Mouse (Mus musculus) left cerebral cortex, adult 6 months (tissue): Measurements from ENCODE around the gene Gm49425. TPM values are rescaled to one million over a fixed set of nuclear protein-coding genes. Genes with fewer than 3 reads are reported as not detected.

Experiments
- long read RNA-seq, 2 experiments: library from polyadenylated mRNA; unstranded; transcript quantifications; one replicate each; pipeline ENCODE4 v2.0.0; 2019 to 2020
- polyA plus RNA-seq: library from polyadenylated mRNA; unstranded; fragments of <200 nt; fragmentation: Nextera tagmentation; gene quantifications from 2 replicates; pipeline ENCODE4 v1.2.3, GENCODE M21; 2021

The Gm49425 gene
- not detected in 2 replicates for polyA plus RNA-seq
- long read RNA-seq, experiment 1, result 0 reads
- long read RNA-seq, experiment 2, result 0 reads

DNA sequence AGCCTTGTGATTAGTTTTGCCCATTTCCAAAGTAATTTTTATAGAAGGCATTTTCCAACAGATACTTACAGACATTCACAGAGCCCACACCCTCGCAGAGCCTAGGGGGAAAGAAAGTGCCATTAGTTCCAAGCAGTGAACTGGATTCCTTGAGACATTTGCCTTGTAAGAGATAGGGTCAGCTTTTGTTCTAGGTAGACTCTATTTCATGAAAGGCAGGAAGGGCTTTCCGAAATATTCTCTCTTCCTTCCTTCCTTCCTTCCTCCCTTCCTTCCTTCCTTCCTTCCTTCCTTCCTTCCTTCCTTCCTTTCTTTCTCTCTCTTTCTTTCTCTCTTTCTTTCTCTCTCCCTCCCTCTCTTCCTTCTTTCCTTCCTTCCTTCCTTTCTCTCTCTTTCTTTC lies at the start of gene Gm49425:
Gene Gm49425 (minus strand): TSS at position 101 of the 400 bp plus-strand sequence.

DNA sequence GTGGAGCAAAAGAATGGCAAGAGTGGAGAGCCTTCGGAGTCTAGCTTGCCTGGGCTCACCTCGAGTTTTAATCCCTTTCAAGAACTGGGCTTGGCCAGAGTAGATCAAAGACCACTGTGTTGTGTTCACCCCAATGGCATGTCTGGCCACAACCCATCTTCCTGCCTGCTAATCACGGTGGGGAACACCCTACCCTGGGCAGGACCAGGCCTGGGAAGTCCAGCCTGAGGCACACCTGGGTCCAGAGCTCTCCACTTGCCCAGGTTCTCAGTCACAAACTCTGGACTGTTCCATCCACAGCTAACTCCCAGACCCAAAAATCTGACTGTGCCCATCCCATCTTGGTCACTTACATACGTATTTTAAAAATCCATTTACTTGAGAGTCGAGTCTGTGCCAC lies 45.8 kb upstream of the Gm49425 start, which contains the start of gene Krt90:
Gene Krt90 (minus strand): TSS at position 101 of the 400 bp plus-strand sequence.

DNA sequence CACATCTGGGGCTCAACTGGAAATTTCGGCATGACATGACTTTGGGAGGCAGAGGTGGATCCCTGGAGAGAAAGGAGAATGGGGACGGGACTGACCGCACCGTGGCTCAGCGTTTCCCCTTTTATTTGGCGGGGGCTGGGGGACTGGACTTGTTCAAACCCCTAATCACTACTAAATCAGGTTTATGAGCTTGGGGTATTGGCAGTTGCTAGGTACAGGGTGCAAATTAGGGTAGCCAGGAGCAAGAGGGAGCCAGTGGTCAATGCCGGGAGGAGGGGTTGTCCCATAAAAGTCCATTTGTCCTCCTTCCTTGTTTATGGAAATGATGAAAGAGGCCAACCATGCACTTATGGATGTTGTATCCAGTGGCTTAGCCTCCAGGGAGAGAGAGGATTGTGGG lies 33.5 kb upstream of the Gm49425 start, which contains the start of gene Krt82:
Gene Krt82 (minus strand): TSS at position 101 of the 400 bp plus-strand sequence.

DNA sequence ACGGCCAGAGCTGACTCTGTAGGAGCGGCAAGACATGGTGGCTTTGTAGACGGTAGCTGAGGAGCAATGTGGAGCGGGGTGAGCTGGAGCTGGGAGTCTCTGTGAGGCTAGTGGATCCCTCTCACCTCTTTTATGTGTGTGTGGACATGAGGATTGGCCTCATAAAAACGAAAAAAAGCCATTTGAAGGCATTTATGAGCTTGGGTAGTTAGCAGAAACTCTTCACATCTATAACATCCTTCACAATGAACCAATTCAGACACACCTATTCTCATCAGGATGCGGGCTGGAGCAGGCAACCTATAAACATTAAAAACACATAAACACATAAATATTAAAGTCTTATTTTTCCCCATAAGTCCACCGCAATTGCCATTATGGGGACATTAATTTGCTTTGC lies 15.7 kb upstream of the Gm49425 start, which contains the start of gene Krt84:
Gene Krt84 (minus strand): TSS at position 101 of the 400 bp plus-strand sequence.

DNA sequence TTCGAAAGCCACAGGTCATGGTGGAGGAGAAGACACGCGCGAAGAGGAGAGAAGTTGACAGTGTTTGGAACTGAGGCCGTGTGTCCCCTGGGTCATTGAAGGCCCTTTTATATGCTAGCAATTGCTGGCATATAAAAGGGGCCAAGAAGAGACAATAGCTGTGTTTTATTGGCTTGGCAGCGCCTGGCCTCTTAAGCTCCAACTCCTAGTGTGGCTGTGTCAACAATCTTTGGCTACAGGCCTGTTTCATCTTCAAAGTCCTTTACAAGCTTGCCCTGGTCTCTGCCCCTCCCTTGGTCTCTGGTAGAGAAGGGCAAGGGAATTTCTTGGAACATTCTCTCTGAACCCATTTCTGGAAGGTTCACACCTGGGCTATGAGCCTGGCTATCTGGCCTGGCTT lies 25.6 kb downstream of the Gm49425 start, which contains the start of gene Krt83:
Gene Krt83 (minus strand): TSS at position 82 of the 400 bp plus-strand sequence.

DNA sequence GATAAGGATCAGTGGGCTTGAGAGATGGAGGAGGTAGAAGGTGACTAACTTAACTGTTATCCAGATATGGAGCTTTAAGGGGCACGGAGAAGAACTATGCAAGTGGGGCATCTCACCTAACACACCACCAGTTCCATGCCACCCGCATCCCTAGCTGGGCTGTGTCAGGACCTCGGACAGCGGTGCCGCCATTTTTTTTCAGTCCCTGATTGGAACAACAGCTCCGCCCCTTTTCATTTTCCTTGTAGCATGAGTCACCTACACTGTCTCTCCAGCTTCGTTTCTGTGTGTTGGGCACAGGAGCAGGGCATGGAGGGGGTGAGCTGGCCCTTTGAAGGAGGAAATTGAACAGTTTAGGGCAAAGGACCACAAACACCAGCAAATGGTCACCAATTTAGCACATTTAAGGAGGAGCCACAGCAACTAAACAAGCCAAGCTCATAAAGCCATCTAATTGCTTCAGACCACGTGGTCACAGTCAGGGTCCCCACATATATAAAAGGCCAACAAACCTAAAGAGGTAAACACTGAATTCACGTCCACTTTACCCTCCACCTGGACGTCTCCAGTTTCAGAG lies 44.0 kb downstream of the Gm49425 start, which contains the start of gene Krt86:
Gene Krt86 (plus strand): TSS at position 527 of the 577 bp plus-strand sequence.

Other genes starting within 250 kb of the Gm49425 start
- gene Atg101, start 233.0 kb downstream of the Gm49425 start, polyA plus RNA-seq, result 65.5 and 70.6 TPM in 2 replicates
- 0.29 and 0.34 TPM in 2 replicates for gene 6030408B16Rik, start 224.0 kb downstream of the Gm49425 start, polyA plus RNA-seq
- 0.85 and 2.8 TPM in 2 replicates for gene Krt80, start 147.1 kb downstream of the Gm49425 start, polyA plus RNA-seq
- 0.04 TPM in 1 of 2 replicates, not detected in the other for gene Krt7, start 106.2 kb downstream of the Gm49425 start, polyA plus RNA-seq
- 0.09 TPM in 1 of 2 replicates, not detected in the other for gene Krt87, start 78.5 kb downstream of the Gm49425 start, polyA plus RNA-seq
- gene Krt88, start 69.5 kb downstream of the Gm49425 start, polyA plus RNA-seq, result not detected in 2 replicates
- gene Krt81, start 53.5 kb downstream of the Gm49425 start, polyA plus RNA-seq, result not detected in 2 replicates
- gene Krt86, start 43.8 kb downstream of the Gm49425 start, polyA plus RNA-seq, result not detected in 2 replicates
- gene Krt83, start 25.7 kb downstream of the Gm49425 start, polyA plus RNA-seq, result not detected in 2 replicates
- not detected in 2 replicates for gene Krt84, start 15.6 kb upstream of the Gm49425 start, polyA plus RNA-seq
- gene Krt82, start 33.4 kb upstream of the Gm49425 start, polyA plus RNA-seq, result not detected in 2 replicates
- gene Krt90, start 45.7 kb upstream of the Gm49425 start, polyA plus RNA-seq, result not detected in 2 replicates
- gene Krt75, start 56.6 kb upstream of the Gm49425 start, polyA plus RNA-seq, result not detected in 2 replicates
- not detected in 2 replicates for gene Gm5414, start 110.9 kb upstream of the Gm49425 start, polyA plus RNA-seq
- not detected in 2 replicates for gene Gm5478, start 130.1 kb upstream of the Gm49425 start, polyA plus RNA-seq
- gene Krt6b, start 163.0 kb upstream of the Gm49425 start, polyA plus RNA-seq, result not detected in 2 replicates
- not detected in 2 replicates for gene Krt6a, start 177.0 kb upstream of the Gm49425 start, polyA plus RNA-seq
- not detected in 2 replicates for gene Krt5, start 195.6 kb upstream of the Gm49425 start, polyA plus RNA-seq
- gene Krt71, start 225.8 kb upstream of the Gm49425 start, polyA plus RNA-seq, result not detected in 2 replicates